Mouse (Mus musculus): ENCODE data around the gene Olfr315. TPM values are rescaled to one million over a fixed set of nuclear protein-coding genes. Genes with fewer than 3 reads are reported as not detected.
A peak's percentile ranks its signal among the peaks of the same experiment; 100 is the strongest.

Olfr315 gene
- polyA plus RNA-seq, 1 experiment from 2014 or later = not detected

DNA sequence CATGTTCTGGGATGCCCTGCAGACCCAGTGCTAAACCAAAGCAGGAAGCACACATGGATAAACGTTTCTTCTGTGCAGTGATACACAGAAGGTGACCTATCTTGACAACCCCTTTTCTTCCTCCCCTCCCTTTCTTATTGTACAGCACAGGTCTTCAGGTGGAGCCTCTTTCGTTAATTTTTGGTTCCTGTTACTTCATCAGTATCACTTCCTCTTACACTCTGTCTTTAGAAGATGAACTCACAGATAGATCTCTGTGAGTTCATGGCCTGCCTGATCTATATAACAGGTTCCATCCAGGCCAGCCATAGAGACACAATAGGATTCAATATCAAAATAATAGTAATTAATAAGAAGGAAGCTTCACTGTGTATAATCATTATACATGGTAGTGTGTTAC is 17.1 kb downstream of the Olfr315 start:
- no peaks in the 10 kb centered on the region for H3K4me1 ChIP-seq (replicated peaks; ENCODE audit: control insufficient read depth, insufficient read depth)
- H3K4me2 ChIP-seq (replicated peaks; ENCODE audit: low read depth) = no peak overlapping the region
- H3K27me3 ChIP-seq (ENCODE audit: control insufficient read depth, insufficient read depth, low read length) = no peaks in the 10 kb centered on the region
- no peak for ATAC-seq (ENCODE audit: low FRiP score, low TSS enrichment)
- DNase-seq (ENCODE audit: low spot score) = no peak
- H3K9me3 ChIP-seq (ENCODE audit: control insufficient read depth, low read length) = no peaks in the 10 kb centered on the region
- H3K9ac ChIP-seq (ENCODE audit: low read length) = no peak overlapping the region
- whole genome bisulfite sequencing = 35% methylated on average over 2 of the region's 2 CpGs
- no peaks in the 10 kb centered on the region for H3K36me3 ChIP-seq (ENCODE audit: control insufficient read depth, insufficient read depth, low read length)
- no peak overlapping the region for H3K27ac ChIP-seq (replicated peaks)
- H3K4me3 ChIP-seq (ENCODE audit: low read depth, low read length) = no peak overlapping the region
- TF ChIP-seq EP300 (optimal IDR thresholded peaks at IDR 0.05) = no peak
- TF ChIP-seq CTCF (IDR thresholded peaks at IDR 0.05; ENCODE audit: low read depth) = no peak

DNA sequence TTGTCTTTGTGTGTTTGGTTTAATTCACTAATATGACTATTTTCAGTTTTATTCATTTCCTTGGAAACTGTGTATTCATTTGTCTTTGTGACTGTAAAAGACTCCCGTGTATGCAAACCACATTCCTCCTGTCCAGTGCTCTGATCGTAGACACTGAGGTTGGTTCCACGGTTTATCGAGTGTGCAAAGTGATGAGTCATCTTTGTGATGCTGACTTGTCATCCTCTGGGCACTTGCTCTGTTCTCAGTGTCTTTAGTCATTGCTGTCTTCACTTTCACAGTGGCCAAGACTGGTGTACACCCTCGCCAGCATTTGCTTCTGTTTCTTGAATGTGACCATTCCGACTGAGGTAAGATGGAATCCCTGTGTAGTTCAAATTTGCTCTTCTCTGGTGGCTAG is 17.7 kb downstream of the Olfr315 start:
- Histone ChIP-seq H3K4me1 (replicated peaks; ENCODE audit: control insufficient read depth, insufficient read depth) (no peaks in the 10 kb centered on the region), H3K9ac (ENCODE audit: low read length) (no peak overlapping the region), H3K36me3 (ENCODE audit: control insufficient read depth, insufficient read depth, low read length) (no peaks in the 10 kb centered on the region), H3K9me3 (ENCODE audit: control insufficient read depth, low read length) (no peaks in the 10 kb centered on the region), H3K4me3 (ENCODE audit: low read depth, low read length) (no peak overlapping the region), H3K27ac (replicated peaks) (no peak overlapping the region), H3K4me2 (replicated peaks; ENCODE audit: low read depth) (no peak overlapping the region), H3K27me3 (ENCODE audit: control insufficient read depth, insufficient read depth, low read length) (no peaks in the 10 kb centered on the region)
- ATAC-seq (ENCODE audit: low FRiP score, low TSS enrichment) (no peak), DNase-seq (ENCODE audit: low spot score) (no peak)
- WGBS = 70% methylated on average over 6 of the region's 6 CpGs
- no peak for TF ChIP-seq CTCF (IDR thresholded peaks at IDR 0.05; ENCODE audit: low read depth)
- no peak for TF ChIP-seq EP300 (optimal IDR thresholded peaks at IDR 0.05)

DNA sequence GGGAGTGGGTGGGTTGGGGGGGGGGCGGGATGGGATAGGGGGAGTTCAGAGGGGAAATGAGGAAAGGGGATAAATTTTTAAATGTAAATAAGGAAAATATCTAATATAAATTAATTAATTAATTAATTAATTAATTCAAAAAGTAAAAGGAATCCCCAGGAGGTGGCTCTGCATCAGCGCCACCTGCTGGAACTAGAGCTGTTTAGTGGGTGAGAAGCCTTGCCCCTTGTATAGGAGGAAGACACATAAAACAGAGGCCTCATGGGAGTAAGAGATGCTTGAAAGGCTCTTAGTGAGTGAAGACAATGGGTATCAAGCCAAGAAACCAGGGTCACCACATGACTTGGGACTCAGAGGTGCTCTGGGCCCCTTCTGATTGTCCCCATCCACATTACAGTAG is 22.9 kb downstream of the Olfr315 start:
- H3K36me3 ChIP-seq (ENCODE audit: control insufficient read depth, insufficient read depth, low read length) = no peaks in the 10 kb centered on the region
- no peaks in the 10 kb centered on the region for H3K4me1 ChIP-seq (replicated peaks; ENCODE audit: control insufficient read depth, insufficient read depth)
- H3K4me3 ChIP-seq (ENCODE audit: low read depth, low read length) = no peak overlapping the region
- no peak overlapping the region for H3K4me2 ChIP-seq (replicated peaks; ENCODE audit: low read depth)
- no peak overlapping the region for H3K27ac ChIP-seq (replicated peaks)
- WGBS = 86% methylated on average over 2 of the region's 2 CpGs
- DNase-seq (ENCODE audit: low spot score) (no peak), ATAC-seq (ENCODE audit: low FRiP score, low TSS enrichment) (no peak)
- no peaks in the 10 kb centered on the region for H3K9me3 ChIP-seq (ENCODE audit: control insufficient read depth, low read length)
- no peaks in the 10 kb centered on the region for H3K27me3 ChIP-seq (ENCODE audit: control insufficient read depth, insufficient read depth, low read length)
- no peak for TF ChIP-seq EP300 (optimal IDR thresholded peaks at IDR 0.05)
- peak; percentile 41 for TF ChIP-seq CTCF (IDR thresholded peaks at IDR 0.05; ENCODE audit: low read depth)
- H3K9ac ChIP-seq (ENCODE audit: low read length) = no peak overlapping the region

DNA sequence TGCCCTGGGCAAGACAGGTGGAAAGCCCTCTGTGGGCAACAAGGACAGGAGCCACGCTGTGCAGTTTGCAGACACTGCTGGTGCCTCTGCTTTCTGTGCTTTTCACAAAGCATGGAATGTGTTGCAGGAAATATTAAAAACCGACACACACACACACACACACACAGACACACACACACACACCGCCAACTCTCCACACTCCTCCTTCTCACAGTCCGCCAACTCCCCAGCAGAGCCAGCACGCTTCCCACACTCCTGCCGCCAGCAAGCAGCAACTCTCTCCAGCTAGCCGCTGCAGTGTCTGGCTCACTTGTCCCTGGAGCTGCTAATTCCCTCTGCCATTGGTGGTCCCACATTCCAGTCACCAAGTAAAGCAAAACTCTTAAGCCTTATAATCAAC is 23.9 kb downstream of the Olfr315 start:
- no peak overlapping the region for H3K4me2 ChIP-seq (replicated peaks; ENCODE audit: low read depth)
- peak; percentile 9 for DNase-seq (ENCODE audit: low spot score)
- TF ChIP-seq EP300 (optimal IDR thresholded peaks at IDR 0.05) (no peak), CTCF (IDR thresholded peaks at IDR 0.05; ENCODE audit: low read depth) (no peak)
- H3K9me3 ChIP-seq (ENCODE audit: control insufficient read depth, low read length) = no peaks in the 10 kb centered on the region
- H3K27ac ChIP-seq (replicated peaks) = no peak overlapping the region
- no peaks in the 10 kb centered on the region for H3K27me3 ChIP-seq (ENCODE audit: control insufficient read depth, insufficient read depth, low read length)
- no peak overlapping the region for H3K9ac ChIP-seq (ENCODE audit: low read length)
- 71% methylated on average over 7 of the region's 7 CpGs for WGBS
- no peaks in the 10 kb centered on the region; the same call in 1 of the 2 replicates for H3K4me1 ChIP-seq (replicated peaks; ENCODE audit: control insufficient read depth, insufficient read depth)
- no peaks in the 10 kb centered on the region for H3K36me3 ChIP-seq (ENCODE audit: control insufficient read depth, insufficient read depth, low read length)
- no peak for ATAC-seq (ENCODE audit: low FRiP score, low TSS enrichment)
- H3K4me3 ChIP-seq (ENCODE audit: low read depth, low read length) = no peak overlapping the region

DNA sequence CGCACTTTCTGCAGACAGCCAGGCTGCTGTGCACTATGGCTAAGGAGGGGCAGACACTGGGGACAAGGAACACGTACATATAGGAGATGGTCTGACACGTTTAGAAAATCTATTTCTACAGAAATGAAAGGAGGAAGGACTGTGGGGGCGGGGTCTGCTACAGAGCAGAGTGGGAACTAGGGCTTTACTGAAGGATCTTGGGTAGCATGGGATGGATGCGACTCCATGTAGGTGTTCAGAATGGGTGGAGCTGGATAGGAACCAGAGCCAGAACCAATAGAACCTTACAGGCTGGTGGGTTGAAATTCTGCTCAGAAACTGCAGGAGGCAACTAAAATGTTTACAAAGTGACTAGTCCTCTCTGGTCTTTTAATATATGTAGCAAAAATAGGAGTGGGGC is 26.8 kb downstream of the Olfr315 start:
- DNase-seq (ENCODE audit: low spot score) (peak; percentile 10), ATAC-seq (ENCODE audit: low FRiP score, low TSS enrichment) (no peak)
- Histone ChIP-seq H3K9ac (ENCODE audit: low read length) (no peak overlapping the region), H3K4me2 (replicated peaks; ENCODE audit: low read depth) (no peak overlapping the region), H3K27me3 (ENCODE audit: control insufficient read depth, insufficient read depth, low read length) (no peaks in the 10 kb centered on the region), H3K27ac (replicated peaks) (no peak overlapping the region), H3K36me3 (ENCODE audit: control insufficient read depth, insufficient read depth, low read length) (no peaks in the 10 kb centered on the region), H3K4me1 (replicated peaks; ENCODE audit: control insufficient read depth, insufficient read depth) (no peaks in the 10 kb centered on the region; the same call in 1 of the 2 replicates), H3K9me3 (ENCODE audit: control insufficient read depth, low read length) (no peaks in the 10 kb centered on the region), H3K4me3 (ENCODE audit: low read depth, low read length) (no peak overlapping the region)
- no peak for TF ChIP-seq CTCF (IDR thresholded peaks at IDR 0.05; ENCODE audit: low read depth)
- TF ChIP-seq EP300 (optimal IDR thresholded peaks at IDR 0.05) = no peak
- WGBS = 67% methylated on average over 5 of the region's 5 CpGs

DNA sequence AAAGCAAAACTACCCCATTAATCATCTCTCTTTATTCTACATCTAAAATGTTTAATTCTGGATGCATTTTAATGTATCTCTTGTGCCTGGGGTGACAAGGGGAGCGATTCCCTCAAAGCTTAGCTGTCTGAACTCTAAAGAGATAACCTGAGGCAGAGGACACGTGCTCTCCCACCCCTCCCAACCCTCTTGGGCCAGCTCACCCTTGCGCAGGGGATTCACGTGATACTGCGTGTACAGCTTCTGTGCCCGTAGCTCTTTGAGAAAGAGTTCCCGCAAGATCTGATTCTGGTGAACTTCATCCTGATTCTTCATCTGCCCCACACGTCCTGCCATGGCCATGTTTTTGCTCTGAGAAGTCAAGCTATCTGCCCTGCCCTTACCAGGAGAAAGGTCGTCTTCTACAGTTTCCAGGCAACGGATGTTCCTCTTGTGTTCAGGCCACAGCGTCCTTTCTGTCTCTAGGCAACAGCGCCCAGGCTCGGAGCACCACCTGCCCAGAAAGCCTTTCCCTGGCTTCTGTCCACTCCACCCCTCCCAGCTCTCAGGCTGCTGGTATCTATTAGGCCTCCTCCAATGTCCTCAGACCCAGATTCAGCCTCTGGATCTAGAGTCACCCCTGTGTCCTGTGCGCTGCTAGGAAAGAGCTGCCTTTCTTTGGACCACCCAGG is 28.7 kb downstream of the Olfr315 start, which contains the start of gene Fam183b:
Gene Fam183b, minus strand, starts transcription at position 403 of the 671 bp plus-strand sequence.
- H3K9ac ChIP-seq (ENCODE audit: low read length) = no peak within 1 kb of the TSS
- no peak within 1 kb of the TSS for H3K27ac ChIP-seq (replicated peaks)
- no peaks in the 10 kb centered on the region for H3K9me3 ChIP-seq (ENCODE audit: control insufficient read depth, low read length)
- H3K4me2 ChIP-seq (replicated peaks; ENCODE audit: low read depth) = peak within 1 kb of the TSS; percentile 6
- DNase-seq (ENCODE audit: low spot score) = peak; percentile 57
- 18% methylated on average over 14 of the region's 14 CpGs for WGBS
- H3K4me3 ChIP-seq (ENCODE audit: low read depth, low read length) = no peak within 1 kb of the TSS
- peak; percentile 66; the same call in 1 of the 2 replicates for ATAC-seq (ENCODE audit: low FRiP score, low TSS enrichment)
- TF ChIP-seq CTCF (IDR thresholded peaks at IDR 0.05; ENCODE audit: low read depth) = no peak
- no peaks in the 10 kb centered on the region for H3K27me3 ChIP-seq (ENCODE audit: control insufficient read depth, insufficient read depth, low read length)
- H3K4me1 ChIP-seq (replicated peaks; ENCODE audit: control insufficient read depth, insufficient read depth) = no peaks in the 10 kb centered on the region; the same call in 1 of the 2 replicates
- no peaks in the 10 kb centered on the region for H3K36me3 ChIP-seq (ENCODE audit: control insufficient read depth, insufficient read depth, low read length)
